Mouse (Mus musculus) testis, postnatal 14 days (tissue): ENCODE results near the gene Trarg1.

Source experiments
- DNase-seq: peaks from one replicate; pipeline ENCODE4 v3.0.0; 2021; ENCODE audit warnings: low spot score

Gene Trarg1

GRCm38 (mm10) chr11:76674199-76674598 is 5.4 kb upstream of the Trarg1 start:
- no peak for DNase-seq

GRCm38 (mm10) chr11:76674704-76675103 is 4.9 kb upstream of the Trarg1 start:
- DNase-seq, result no peak

- no peak for DNase-seq
These were observed 6.0 kb downstream of the Trarg1 start for GRCm38 (mm10) chr11:76685604-76686003.

- DNase-seq, result no peak
These were observed 12.5 kb downstream of the Trarg1 start for GRCm38 (mm10) chr11:76692096-76692495.

- peak; percentile 53 for DNase-seq
These were observed 16.2 kb downstream of the Trarg1 start for GRCm38 (mm10) chr11:76695810-76696209.

GRCm38 (mm10) chr11:76699626-76700025 is 20.0 kb downstream of the Trarg1 start:
- no peak for DNase-seq

- DNase-seq, result no peak
These were observed 28.0 kb downstream of the Trarg1 start for GRCm38 (mm10) chr11:76707656-76708055.

GRCm38 (mm10) chr11:76708066-76708465 is 28.5 kb downstream of the Trarg1 start:
- DNase-seq, result no peak

- no peak for DNase-seq
These were observed 29.3 kb downstream of the Trarg1 start for GRCm38 (mm10) chr11:76708881-76709280.

GRCm38 (mm10) chr11:76709625-76710452 is 30.2 kb downstream of the Trarg1 start:
- DNase-seq, result peak; percentile 68

- no peak for DNase-seq
These were observed 37.4 kb downstream of the Trarg1 start for GRCm38 (mm10) chr11:76717000-76717399.

- DNase-seq, result no peak
These were observed 44.3 kb downstream of the Trarg1 start for GRCm38 (mm10) chr11:76723911-76724310.

GRCm38 (mm10) chr11:76728093-76728492 is 48.5 kb downstream of the Trarg1 start:
- DNase-seq, result no peak

- DNase-seq, result no peak
These were observed 51.0 kb downstream of the Trarg1 start for GRCm38 (mm10) chr11:76730650-76731049.

GRCm38 (mm10) chr11:76734560-76734959 is 55.0 kb downstream of the Trarg1 start:
- no peak for DNase-seq

GRCm38 (mm10) chr11:76735753-76736324 is 56.2 kb downstream of the Trarg1 start:
- no peak for DNase-seq

GRCm38 (mm10) chr11:76739125-76739524 is 59.5 kb downstream of the Trarg1 start:
- no peak for DNase-seq

GRCm38 (mm10) chr11:76742511-76742910 is 62.9 kb downstream of the Trarg1 start:
- no peak for DNase-seq

GRCm38 (mm10) chr11:76744550-76744949 is 64.9 kb downstream of the Trarg1 start:
- no peak for DNase-seq

- DNase-seq, result no peak
These were observed 66.3 kb downstream of the Trarg1 start for GRCm38 (mm10) chr11:76745921-76746320.
